Mouse (Mus musculus): ENCODE measurements at regions not wholly inside any gene's neighbourhood (a gene's known extent, or its start where the extent isn't known, plus 50 kb on each side); places are given as distances from the start of the nearest gene placed in this dataset.
A peak's percentile ranks its signal among the peaks of the same experiment; 100 is the strongest.

DNA sequence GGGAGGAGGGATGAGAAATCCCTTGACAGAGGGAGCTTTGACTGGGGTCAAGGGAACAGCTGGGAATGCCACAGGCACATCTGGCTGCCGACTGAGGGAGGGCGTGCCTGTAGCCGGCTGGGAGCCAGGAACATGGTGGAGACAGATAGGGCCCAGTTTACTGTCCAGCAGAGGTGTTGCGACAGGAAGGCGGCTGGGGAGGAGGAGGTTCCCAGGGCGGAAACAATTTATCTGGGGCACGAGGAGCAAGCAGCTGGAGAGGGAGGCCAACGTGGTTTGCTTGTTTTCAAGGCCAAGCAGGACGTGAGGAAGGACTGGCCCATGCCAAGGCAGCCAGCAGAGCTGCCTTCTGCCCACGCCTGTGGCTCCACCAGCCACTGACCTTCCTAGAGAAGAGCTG lies 208.0 kb downstream of the Cyp26b1 start:
- ATAC-seq (ENCODE audit: low TSS enrichment), result no peak

DNA sequence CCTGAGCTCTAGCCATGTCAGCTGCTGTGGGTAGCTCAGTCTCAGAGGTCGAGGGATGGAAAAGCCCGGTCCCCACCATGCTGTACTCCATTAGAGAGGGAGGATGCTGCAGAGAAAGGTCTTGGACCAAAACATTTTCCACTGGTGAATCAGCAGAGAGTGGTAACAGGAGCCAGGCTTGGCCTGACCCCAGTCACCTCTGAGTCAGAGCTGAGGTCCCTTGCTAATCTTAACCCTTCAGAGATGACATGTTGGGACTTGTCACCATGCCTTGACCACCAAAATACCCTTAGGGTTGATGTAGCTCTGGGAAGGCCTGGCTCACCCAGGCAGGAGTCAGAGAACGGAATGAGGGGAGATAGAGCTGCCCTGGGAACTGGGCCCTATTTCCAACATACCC lies 210.0 kb downstream of the Cyp26b1 start:
- ATAC-seq (ENCODE audit: low TSS enrichment), result no peak

DNA sequence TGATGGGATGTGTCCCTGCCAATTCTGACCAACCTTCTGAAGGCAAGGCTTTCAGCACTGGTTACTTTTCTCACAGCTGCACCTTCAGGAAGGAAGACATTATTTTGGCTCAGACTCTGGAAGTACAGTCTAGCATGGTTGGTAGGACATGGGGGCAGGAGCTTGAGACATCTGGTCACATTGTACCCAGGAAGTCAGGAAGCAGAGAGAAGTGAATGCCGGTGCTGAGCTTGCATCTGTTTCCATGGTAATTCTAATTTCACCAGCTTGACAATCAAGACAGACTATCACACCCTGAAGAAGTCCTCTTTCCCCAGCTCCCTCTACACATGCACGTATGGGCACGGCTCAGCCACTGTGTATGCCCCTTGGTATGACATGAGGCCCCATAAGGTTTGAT lies 210.6 kb downstream of the Cyp26b1 start:
- 0 out of 2 replicates have a peak, but pooled peaks have one; percentile 31 for ATAC-seq (ENCODE audit: low TSS enrichment)

DNA sequence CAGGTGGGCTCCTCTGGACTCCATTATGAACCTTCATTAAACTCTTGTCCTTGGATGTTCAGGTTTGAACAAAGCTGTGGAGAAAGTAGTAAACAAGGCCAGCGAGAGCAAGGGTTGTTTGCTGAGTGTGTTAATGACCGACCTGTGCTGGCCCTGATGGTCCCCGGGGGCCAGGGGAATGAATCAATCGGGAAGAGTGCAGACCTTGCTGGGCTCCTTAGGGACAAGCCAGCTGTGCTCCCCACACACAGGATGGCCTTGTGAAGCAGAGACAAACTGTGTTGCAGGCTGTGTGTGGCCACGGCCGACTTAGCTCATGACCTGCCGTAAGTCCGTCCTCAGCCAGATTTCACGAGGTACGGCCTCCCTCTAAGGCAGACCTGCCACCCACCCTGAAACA lies 212.1 kb downstream of the Cyp26b1 start:
- ATAC-seq (ENCODE audit: low TSS enrichment), result no peak

DNA sequence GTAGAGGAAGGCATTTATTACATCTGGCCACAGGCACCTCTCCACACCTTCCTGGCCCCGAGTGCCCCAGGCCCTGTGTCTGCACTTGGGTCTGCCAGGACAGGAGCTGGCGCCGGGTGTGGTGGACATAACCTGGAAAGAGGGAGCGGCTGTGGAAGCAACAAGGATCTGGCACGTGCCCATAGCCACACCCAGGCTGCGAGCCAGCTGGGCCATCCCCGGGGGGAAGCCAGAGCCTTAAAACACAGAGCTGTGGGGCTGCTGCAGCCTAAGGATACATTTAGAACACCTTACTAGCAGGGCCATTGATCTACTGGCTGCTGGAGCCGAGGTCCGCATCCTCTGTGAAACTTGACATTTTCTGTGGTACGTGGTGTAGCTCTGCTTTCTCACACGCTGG lies 217.0 kb downstream of the Cyp26b1 start:
- ATAC-seq (ENCODE audit: low TSS enrichment), result no peak

DNA sequence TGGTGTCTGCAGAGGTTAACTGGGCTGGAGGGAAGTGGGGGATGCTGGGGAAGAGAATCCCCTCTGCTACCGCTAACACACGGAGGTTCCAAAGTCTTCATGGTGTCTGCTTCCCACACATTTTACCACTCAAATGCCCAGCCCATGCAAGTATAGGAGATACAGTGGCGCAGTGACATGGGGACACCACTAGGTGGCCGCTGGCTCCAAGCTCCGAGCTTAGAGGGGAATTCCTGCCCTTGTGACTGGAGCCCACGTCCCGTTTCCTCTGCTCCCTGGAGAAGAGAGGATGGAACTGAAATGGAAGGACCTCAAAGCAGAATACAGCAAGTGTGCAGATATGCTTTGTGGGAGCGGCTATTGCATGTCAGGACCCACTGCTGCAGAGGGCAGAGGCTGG lies 218.2 kb downstream of the Cyp26b1 start:
- peak; percentile 76; the same call in 1 of the 2 replicates for ATAC-seq (ENCODE audit: low TSS enrichment)

DNA sequence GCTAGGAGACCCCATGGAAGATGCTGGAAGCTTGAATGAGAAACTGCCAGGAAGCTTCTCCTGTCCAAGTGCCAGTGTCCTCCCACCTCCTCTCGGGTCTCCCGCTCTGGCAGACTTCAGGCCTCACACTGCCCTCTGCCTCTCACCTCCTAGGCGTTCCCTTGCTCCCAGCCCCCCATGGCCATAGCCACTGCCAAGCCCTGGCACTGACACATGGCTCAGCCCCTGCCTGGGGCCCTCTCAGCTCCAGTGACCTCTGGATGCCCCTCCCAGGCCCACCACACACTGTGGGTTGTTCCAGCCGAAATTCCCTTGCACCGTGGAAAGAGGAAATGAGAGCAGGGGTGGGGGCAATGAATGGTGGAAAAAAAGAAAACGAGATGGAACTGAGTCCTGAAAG lies 227.3 kb downstream of the Cyp26b1 start:
- no peak for ATAC-seq (ENCODE audit: low TSS enrichment)

DNA sequence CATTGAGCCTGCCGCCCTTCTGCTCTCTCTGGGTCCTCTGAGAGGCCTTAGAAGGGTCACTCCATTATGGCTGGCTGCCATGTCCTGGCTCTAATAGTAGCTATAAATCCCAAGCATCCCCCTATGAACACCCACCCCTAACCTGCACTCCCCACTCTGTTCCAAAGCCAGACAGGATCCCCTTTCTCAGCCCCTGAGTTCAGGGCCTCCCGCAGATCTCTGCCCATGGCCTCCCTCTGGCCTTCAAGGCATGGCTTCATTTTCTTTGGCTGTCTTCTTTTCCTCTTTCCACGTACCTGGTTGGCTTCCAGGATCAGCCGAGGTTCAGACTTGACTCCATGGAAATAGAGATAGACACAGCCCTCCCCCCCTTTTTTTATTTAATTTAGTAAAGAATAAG lies 227.8 kb downstream of the Cyp26b1 start:
- no peak for ATAC-seq (ENCODE audit: low TSS enrichment)

DNA sequence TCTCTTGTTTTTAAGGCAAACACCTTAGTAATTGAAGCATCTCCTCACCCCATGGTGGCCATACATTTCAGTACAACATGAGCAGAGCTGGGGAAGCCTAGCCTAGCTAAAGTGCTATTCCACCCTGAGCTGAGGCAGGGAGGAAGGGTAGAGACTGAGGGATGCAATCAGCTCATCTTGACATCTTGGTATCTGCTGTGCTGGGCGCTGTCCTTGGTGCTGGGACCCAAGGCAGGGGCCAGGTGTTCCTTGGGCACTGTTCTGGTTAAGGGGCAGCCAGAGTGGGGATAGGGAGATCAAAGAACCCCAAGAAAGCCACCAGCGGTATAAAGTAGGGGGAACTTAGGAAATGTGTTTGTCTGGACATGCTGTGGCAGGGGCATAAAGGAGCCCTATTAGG lies 228.7 kb downstream of the Cyp26b1 start:
- ATAC-seq (ENCODE audit: low TSS enrichment), result no peak

DNA sequence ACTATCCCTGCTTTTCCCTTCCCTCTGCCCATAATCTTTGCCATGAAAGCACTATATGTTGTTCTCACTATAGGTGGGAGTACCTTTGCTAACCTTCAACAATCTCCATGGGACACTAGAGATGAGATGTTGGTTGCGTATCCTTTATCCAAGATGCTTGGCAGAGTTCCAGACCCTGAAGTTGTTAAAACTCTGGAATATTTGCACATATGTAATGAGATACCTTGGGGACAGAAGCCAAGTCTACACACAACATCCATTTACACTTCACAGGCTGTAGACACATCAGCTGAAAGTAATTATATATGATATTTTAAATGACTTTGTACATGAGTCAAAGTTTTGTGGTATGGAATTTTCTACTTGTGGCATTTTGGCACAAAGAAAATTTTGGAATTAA lies 231.4 kb downstream of the Cyp26b1 start:
- ATAC-seq (ENCODE audit: low TSS enrichment), result no peak

DNA sequence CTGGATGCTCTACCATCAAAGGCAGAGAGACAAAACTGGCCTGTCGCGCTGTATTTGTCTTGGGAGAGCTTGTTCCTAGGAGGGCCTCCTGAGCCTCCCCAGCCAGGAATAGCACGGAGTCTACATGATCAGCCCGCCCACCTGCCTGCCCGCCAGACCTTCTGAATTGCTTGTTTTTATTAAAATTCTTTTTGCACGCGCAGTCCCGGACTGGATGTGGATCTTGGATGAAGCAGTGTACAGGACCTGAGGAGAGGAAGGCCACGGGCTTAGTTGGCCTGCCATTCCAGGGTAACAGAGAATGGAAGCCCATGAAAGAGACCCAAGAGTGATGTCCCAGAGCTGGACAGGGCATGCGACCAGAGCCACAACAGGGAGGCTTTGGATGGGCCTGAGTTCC lies 235.8 kb downstream of the Cyp26b1 start:
- ATAC-seq (ENCODE audit: low TSS enrichment), result no peak

DNA sequence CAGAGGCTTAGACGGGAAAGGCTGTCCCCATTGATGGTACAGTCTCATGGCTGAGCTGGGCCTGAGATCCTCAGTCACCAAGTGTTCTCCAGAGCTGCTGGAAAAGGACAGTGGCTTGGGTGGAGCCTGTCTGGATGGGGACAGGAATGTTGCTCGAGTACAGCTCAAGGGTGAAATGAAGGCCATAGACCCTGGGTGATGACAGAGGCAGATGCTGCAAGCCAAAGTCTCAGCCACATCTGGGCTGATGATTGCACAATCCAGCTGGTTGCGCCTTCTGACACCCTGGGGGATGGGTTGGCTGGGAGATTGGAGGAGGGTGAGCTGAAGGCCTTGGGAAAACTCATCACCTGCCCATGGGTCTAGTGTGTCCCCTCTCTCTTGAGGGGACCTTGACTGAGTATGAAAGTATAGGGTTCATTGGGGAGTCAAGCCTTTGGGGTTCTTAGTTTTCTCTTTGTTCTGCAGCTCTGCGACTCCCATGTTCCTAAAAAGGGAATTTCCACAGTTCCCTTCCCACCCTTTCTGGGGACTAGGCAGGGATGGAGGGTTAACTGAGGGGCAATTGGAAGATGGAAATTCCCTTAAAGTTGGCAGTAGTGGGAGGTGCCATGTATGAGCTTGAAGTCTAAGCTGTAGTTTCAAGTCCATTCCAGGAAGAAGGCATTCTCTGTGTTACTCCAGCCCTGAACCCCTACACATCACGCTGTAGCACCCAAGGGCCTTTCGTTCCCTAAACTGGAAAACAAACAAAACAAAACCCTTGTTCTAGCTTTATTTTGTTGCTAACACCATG lies 240.1 kb downstream of the Cyp26b1 start:
- no peak for ATAC-seq (ENCODE audit: low TSS enrichment)

DNA sequence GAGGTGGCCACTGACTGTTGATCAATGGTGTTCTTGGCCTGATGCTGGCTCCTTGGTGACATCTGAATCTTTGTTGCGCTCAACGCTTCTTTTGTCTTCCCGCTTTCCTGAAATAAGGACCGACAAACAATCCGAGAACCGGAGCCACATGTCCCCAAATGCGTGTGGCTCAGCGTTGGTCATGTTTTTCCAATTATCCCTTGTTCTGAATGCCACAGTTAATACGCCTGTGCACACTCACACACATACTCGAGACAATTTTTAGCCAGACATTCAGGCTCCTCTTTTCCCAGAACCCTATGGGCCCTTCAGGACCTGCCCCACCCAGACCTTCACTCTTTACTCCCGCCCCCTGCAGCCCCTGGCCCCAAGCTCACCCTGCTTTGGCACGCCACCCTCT lies 248.8 kb downstream of the Cyp26b1 start:
- no peak for ATAC-seq (ENCODE audit: low TSS enrichment)

DNA sequence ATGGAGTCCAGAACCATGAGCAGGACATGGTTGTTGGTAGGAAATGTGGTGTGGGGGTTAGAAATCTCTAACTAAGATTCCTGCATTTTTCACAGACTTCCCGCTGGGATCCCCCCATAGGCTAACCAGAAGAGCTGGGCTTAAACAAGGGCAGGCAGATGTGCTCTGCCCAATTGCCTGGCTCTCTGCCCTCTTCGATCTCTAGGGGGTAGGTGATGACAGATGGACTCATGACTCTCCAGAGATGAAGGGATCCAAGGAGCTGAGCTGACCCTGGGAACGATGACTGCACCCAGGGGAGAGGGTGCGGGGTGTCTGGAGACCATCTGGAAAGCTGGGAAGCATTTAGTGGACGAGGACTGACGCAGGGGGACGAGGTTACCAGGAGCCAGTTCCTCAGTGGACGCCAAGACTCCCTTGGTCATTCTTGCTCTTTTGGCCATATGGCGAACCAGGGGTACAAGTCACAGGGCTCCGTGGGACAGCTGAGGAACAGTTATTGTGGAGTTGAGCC lies 260.0 kb downstream of the Cyp26b1 start:
- ATAC-seq (ENCODE audit: low TSS enrichment), result no peak

DNA sequence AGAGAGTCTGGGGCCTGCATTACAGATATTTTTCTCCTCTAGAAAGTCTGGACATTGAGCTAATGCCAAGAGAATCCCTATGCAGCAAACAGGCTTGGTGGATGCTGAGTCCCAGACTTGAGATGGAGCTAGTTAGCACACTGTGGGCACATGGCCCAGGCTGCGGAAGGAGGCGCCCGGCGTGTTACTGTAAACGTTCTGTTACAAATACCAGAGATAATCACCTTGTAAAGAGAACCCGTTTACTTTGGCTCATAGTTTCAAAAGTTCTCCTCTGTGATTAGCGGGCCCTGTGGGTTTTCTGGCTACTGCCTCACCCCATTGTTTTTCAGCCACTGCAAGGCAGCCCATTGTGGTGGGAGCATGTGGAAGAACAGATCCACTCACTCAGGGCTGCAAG lies 264.6 kb downstream of the Cyp26b1 start:
- no peak for ATAC-seq (ENCODE audit: low TSS enrichment)

DNA sequence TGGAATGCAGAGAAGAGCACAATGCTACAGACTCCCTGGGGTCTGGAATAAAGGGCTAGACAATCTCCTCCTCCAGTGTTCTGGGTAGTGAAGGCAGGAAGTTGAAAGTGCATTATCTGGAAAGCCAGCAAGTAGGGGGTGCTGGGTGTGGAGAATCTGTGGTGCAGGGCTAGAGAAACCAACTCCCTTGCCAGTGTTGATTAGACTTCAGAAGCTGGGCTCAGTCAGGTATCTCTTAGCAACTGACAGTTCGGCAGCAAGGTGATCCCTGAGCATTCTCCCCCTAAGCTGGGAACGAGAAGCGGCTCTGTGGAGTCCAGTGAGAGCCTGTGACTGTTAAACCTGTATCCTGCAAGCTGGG lies 265.7 kb downstream of the Cyp26b1 start:
- ATAC-seq (ENCODE audit: low TSS enrichment), result no peak

DNA sequence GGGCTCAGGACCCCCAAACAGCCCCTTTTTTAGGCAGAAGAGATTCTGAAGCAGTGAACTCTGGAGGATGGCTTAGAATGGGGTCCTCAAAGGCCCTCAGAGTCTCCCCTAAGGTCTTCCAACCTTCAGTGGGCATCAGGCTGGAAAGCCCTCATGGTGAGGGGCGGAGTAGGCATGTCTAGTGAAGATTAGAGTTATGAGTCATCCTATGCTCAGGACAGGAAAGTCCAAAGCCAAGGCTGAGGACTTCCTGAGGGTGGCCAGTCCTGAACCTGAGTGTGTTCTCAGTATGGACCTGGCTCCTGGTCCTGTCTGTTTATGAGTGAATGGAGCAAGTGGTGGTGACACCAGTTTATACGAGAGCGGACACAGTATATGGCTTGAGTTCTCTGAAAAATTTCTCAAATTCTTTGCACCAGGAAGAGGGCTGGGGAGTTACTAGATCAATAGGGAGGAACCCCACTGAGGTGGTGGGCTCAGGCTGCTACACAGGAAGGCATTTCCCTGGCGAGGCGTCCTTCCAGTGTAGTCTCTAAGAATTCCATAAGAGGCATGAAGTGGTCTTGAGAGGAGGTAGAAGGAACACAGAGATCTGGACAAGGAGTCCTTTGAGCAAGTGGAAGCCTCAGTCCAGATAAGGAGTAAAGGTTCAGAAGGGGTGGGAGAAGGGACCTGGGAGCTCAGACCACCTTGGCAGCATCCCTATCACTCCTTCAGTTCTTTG lies 266.2 kb downstream of the Cyp26b1 start:
- ATAC-seq (ENCODE audit: low TSS enrichment), result no peak

DNA sequence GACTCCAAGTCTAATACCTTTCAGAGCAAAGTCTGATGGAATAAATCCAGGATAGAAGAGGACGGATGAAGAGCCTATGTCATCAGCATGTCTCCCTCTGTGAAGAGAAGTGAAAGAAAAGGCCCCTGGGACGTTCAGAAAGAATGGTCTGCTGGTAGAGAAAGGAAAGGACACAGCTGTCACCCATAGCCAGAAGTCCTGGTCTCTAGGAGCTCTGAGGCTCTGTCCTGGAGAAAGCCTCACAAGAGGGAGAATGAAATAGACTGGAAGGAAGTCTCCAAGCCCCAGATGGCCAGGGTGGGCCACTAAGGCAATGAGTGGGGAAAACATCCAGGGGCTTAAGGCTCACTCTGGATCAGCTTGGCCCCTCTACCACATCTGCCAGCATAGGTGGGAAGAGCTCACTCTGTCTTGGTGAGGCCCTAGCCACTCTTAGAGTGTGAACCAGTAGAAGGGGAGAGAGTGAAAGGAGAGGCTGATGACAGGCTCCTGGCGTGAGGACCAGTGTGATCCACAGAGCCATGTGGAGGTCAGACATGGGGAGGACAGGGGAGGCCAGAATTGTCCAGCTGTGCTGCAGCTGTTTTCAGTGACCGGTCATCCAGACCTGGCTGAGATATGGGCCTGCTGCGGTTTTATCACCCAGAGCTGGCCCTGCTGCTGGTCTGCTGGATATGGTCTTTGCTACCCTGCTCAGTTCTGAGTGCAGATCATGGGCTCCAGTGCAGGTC lies 268.2 kb downstream of the Cyp26b1 start:
- no peak for ATAC-seq (ENCODE audit: low TSS enrichment)

DNA sequence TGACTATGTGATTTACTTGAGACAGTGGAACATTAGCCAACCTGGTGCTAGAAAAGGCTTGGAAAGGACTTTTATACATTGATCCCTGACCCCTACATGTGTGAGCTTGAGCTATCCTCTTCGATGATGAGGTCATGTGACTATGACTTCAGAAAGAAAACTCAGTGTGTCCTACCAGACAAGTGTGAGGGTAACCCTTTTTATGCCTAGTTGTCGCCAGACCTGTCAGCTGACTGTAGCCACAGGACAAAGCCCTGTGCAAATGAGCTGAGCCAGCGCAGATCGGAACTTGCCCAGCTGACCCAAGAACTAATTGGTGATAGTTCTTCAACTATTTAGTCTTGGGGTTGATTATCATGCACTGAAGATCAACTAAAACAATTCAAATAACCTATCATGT lies 269.5 kb downstream of the Cyp26b1 start:
- no peak for ATAC-seq (ENCODE audit: low TSS enrichment)

DNA sequence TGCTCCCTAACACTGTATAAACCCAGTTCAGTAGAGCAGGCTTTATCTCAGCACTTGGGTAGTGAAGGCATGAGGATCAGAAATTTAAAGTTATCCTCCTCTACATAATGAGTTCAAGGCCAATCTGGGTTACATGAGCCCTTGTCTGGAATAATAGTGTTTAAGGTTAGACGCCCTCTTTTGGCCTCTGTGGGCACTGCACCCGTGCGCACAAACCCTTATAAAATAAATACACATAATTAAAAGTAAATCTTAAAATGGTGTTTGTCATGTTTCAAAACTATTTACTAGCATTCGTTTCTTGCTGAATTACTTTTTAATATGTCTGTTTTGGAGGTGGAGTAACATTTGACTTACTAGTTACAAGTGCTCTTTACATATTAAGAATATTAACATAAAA lies 271.2 kb downstream of the Cyp26b1 start:
- no peak for ATAC-seq (ENCODE audit: low TSS enrichment)

DNA sequence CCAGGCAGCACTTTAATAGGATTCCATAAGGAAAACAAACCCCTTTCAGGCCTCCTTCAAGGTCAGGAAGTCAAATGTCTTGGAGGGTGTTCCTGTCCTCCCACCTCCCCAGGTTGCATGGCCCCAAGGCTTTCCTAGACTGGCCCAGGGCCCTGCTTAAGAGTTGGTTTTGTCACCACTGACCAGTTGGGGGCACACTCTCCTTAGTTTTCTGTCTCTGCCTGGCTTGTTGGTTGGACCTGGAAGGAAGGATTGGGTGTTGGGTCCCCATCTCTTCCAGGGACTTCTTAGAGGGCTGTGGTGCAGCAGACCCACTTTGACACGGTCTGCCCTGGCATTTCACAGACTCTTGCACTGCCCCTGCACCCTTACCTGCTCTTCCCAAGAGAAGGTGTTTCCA lies 273.1 kb downstream of the Cyp26b1 start:
- peak; percentile 73 for ATAC-seq (ENCODE audit: low TSS enrichment)

DNA sequence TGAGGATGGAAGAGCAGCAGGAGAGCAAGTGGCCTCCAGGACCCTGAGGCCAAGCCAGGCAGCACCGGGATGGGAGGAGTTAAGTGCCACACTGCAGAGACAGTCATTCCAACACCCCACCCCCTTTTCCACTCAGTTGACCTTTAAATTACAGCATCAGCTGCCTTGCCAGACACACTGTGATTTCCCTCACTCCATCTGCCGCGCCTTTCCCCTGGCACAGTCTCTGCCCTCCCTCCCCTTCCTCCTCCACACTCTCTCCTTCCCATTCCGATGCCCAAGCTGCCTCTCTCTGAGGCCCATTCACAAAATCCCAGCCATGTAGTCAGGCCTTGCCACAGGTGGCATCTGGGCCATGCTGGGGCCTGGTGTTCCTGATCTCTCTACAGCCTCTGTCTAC lies 274.9 kb downstream of the Cyp26b1 start:
- ATAC-seq (ENCODE audit: low TSS enrichment), result peak; percentile 76

DNA sequence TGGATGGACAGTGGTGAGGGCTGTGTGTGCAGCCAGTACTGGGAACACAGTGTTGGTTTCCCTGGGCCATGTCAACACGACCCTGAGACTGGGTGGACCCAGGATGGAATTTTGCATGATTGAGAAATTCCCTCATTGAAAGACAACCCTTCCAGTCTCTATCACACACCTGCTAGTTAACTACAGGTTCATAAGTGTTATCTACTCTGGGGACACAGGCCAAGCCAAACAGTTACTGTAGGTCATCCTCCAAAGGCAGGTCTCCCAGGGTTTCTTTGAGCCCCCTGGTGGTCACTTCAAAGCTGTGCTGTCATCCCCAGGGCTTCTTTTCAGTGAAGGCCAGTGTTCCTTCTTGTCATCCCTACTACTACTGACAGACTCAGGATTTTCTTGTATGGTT lies 276.7 kb downstream of the Cyp26b1 start:
- no peak for ATAC-seq (ENCODE audit: low TSS enrichment)
